Mouse (Mus musculus): ENCODE data around the gene Cbx4.

Cbx4 gene

DNA sequence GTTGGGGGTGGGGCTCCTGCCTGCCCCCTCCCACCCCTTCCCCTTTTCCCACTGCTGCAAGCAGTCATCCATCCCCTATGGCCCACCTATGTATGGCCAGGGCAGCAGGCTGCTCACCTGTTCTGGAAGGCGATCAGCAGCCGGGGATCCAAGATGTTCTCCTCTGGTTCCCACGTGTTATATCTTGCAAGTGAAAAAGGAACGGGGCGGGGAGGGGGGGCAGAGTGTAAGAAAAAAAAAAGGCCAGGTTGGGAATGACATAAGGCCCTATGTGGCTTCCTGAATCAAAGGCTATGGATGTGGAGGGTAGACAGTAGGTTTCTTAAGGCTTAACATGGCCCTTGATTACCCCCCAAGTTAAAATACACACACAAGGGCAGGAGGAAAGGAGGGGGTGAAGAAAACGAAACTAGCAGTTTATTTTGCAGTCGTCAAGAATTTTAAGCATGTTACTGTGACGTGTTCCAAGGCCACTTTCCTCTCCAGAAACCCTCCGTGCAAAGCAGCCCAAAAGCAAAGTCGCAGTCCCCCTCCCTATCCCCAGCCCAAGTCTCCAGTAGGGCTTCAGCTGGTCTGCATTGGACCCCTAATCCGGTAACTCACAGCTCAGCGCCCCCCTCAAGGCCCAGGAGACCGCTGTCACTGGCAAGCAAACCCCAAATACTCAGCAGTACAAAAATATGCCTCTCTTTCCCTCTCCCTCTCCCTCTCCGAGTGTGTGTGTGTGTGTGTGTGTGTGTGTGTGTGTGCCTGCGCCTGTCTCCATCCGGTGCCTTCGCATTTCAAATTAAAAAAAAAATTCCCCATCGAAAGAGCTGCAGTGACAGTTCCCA, 1.4 kb downstream of the Cbx4 start:
- DNase-seq = peak; percentile 72 to 78

GRCm38 (mm10) chr11:119083724-119084445, 2.1 kb downstream of the Cbx4 start:
- peak; percentile 69 to 71 for DNase-seq

DNA sequence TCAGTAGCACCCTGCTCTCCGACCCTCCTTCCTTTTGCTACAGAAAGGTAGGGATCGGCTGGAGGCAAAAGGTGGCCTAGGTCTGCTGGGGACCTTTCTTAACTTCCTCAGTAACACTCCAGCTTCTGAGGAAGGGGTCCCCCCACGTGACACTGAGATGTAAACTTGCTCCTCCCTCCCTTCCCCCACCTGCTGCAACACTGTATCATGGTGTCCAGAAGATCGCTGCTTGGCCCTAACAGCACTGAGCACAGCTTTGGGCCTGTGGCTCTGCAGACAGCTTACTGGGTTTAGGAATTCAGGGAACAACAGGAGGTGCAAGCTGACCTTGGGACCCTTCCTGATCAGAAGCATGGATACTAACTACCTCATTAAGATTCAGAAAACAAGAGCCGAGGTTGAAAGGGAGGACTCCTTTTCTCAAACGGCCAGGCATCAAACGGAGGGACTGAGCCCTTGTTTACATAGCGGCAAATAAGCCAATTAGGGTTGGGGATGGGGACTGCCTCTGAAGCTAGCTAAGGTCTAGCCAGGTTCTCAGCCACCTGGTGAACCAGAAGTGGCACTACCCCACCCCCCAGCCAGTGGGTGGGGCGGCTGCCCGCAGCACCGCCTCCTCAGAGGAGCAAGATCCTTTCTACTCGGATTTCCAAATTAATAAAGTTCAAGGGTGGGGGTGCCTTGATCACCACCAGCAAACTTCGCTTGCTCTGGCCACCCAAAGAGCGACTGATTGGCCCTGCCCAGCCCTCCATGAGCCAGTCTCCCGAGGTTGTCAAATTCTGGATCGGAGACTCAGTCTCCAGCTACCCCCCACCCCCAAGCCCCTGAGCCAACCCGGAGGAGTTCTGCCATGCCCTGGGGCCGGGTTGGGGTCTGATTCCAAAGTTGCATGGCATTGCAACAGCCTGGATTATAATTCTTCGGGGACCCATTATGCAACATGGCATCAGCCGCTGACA, 3.1 kb downstream of the Cbx4 start:
- DNase-seq = peak in 1 of 2 experiments; percentile 34

DNA sequence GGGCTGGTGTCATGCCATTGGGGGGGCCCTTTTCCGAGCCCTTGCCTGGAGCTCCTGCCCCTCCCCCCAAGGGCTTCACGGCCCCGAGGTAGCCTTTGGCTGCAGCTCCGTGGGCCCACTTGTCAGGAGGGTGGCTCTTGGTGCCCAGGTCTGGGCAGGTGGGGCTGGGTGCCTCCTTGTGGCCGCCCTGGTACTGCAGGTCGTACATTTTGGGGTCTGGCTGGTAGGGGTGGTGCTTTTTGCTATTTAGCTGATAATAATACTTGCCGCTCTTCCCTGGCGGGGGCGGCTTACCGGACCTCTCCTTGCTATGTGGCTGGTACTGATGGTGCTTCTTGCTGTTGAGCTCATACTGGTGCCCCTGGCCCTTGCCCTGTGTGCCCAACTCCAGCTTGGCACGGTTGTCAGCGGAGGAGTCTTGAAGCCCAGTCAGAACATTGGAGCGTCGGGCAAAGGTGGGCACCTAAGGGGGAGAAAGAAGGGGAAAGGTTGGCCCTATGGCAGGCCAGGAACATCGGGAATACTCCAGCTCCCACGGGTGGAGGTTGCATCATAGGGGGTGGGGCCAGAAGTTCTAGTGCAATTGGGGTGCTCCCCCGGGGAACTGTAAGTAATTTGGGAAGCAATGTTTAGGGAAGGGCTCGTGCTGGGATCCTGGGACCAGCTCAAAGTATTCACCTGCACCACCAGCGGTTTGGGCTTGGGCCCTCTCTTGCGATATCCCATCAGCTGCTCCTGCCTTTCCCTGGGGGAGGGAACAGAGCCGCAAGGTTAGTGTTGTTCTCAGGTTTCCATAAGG, 4.0 kb downstream of the Cbx4 start:
- peak; percentile 73 to 82 for DNase-seq

DNA sequence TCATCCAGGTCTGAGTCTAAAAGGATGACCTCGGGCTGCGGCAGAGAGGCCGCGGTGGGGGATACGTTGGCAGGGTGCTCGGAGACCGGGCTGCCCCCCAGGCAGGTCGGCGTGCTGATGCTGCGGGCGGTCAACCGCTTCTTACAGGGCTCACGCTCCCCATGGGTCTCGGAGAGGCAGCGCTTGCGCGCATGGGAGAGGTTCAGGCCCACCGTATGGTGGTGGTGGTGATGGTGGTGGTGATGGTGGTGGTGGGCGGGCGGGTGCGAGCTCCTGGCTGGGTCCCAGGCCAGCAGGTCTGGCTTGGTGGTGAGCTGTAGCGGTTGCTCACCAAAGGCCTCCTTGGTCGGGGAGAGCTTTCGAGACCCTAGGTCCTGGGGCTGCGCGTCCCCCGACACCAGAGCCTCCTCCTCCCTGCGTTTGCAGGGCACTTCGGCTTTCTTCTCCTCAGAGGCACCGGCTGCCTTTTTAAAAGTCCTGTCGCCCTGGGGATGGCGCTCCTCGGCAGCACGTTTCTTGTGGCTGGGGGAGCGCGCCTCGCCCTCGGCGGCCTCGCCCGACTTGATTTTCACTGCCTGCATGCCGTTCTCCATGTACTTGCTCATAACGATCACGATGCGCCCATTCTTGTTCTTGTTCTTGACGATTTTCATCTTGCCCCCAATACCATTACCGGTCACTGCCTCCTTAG, 4.7 kb downstream of the Cbx4 start:
- no peak for DNase-seq

DNA sequence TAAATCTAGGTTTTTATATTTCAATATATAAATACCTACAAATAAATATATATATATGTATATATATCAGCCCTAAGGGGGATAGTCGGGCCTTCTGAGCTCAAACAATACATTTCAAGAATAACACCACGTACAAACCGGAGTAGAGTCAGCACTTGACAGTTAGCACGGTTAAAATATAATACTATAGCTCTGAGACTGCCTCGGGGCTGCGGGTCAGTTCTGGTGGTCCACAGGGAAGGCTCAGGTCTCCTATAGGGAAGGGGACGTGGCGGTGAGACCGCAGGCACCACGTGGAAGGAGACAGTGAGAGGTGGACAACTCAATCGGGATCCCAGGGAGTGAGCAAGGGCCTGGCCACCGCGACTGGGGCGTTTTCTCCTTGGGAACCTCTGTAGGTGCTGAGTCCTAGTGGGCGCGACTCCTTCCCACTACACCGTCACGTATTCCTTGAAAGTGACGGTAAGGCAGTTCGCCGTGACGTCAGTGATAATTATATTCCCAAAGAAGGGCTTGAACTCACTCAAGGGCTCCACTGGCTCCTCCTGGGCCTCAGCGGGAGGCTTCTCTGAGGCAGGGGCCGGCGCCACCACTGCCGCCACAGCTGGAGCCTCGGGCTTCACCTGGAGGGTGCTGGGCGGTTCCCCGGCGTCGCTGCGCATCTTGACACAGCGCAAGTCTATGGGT, 5.4 kb downstream of the Cbx4 start:
- DNase-seq = no peak

GRCm38 (mm10) chr11:119079445-119079837, 6.6 kb downstream of the Cbx4 start:
- no peak for DNase-seq

GRCm38 (mm10) chr11:119078691-119079444, 7.2 kb downstream of the Cbx4 start:
- peak; percentile 79 to 82 for DNase-seq

DNA sequence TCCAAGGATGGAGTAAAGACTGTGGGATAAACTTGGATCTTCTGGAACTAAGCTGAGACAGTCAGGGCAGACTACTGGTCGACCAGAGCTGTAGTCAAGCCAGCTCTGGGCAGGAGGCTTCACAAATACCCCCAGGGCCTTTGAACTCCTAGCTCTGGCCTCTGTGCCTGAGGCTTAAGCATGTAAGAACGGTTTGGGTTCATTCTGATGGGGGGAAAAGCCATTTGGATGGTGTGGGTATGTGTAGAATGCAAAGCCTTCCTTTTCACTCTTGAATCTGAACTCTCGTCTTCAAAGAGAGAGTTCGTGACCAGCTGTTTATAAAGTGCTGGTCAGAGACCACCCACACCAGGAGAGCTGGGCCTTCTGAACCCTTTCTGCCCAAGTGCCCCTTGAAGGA, 8.3 kb downstream of the Cbx4 start:
- no peak for DNase-seq

- no peak for DNase-seq
These were observed 10.2 kb downstream of the Cbx4 start for GRCm38 (mm10) chr11:119075805-119076204.

GRCm38 (mm10) chr11:119073876-119074433, 12.1 kb downstream of the Cbx4 start:
- no peak for DNase-seq

- peak; percentile 61 for DNase-seq
These were observed 13.0 kb downstream of the Cbx4 start for GRCm38 (mm10) chr11:119072986-119073385.

DNA sequence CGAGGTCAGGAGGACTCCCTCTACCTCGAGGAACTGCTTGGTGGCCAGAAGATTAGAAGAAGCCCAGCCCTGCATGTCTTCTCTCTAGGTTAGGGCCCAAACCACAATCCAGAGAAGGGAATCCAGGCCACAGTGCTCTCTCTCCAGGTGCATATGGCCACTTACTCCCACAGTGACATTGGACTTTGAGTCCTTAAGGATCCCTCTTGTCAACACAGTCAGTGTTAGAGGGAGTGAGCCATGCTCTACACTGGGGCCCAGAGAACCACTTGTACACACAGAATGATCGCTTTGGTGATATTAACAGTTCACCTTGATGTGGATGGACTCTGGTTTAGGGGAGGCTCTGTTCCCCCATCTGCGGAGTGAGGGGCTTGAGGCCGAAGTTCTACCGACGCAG, 13.8 kb downstream of the Cbx4 start:
- no peak for DNase-seq

DNA sequence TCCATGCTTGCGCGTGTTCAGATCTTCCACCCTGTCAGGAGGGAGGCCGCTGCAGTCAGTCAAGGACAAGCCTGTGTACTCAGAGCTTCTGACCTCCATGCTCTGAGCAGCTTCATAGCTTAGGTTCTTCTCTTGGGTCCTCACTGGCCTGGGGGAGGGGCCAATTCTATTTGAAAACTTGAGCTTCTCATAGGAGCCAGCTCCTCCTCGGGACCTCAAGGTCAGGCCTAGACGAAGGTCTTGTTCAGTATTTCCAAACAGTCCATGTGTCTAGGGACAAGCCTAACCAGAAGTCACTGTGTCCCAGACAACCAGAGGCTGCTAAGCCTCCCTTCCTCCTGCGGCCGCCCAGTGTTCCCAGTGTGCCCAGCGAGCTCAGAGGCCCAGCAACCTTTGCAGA, 19.2 kb downstream of the Cbx4 start:
- DNase-seq = no peak

GRCm38 (mm10) chr11:119059256-119059655, 26.8 kb downstream of the Cbx4 start:
- DNase-seq = no peak

DNA sequence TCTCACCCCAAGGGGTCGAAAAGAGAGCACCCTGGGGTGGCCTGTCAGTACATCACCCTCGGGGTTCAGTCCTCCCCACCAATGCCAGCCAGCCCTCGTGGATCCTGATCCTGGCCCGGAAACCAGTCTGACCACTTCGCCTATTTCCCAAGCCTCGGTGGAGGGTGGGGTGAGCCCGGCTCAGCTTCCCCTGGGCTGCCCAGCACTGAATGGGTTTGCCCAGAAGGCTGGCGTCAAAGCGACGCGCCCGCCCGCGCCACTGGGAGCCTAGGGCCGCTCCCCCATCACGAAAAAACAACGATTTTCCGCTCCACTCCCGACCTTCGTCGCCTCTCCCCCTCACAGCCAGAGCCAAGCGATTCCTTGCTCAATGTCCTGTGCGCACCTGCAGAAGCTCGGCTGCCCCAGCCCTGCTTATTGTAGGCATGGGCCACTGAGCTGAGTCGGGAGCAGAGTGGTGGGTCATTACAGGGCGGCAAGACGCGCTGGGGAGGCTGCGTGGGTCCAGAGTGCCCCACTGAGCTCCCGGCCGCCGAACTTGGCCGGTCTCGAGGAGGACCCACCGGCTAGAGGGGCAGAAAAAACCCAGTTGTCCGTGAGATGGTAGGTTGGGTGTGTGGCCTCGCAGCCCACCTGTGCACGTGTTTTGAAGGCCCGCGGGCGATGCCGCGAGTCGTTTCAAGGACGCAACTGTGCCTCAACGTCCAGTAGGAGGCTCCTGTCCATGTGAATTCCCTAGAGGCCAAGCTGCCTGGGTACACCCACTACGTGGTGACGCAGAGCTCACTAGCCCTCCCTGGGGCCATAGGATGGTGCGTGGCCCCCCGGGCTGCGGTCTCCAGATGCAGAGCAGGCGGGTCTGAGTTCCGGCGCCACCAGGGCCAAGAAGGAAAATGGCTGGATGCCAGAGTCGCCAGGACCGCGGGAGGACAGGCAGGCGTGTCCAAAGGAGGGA, 27.7 kb downstream of the Cbx4 start:
- peak in 1 of 2 experiments; percentile 57 for DNase-seq

DNA sequence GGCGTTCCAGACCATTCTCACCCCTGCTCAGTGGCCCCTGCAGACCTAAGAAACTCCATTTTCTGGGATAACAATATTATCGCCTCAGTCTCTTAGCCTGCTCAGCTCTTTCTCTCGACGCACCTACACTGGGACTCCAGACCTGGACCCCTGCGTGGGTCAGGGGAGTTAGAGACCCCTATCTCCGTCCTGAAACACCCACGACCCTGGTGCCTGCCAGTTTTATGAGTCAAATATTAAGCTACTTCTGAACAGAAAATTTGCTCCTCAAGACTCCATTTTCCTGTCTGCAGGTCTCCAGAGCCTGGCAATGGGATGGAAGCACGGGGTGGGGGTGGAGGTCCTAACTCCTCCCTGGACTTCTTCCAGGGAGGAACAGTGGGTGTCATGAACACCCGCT, 28.7 kb downstream of the Cbx4 start:
- DNase-seq = no peak
